Mouse (Mus musculus): ENCODE data around the gene Skor1. TPM values are rescaled to one million over a fixed set of nuclear protein-coding genes. Genes with fewer than 3 reads are reported as not detected.

The Skor1 gene
- polyA plus RNA-seq (2017; shearing (Covaris generic)): not detected

DNA sequence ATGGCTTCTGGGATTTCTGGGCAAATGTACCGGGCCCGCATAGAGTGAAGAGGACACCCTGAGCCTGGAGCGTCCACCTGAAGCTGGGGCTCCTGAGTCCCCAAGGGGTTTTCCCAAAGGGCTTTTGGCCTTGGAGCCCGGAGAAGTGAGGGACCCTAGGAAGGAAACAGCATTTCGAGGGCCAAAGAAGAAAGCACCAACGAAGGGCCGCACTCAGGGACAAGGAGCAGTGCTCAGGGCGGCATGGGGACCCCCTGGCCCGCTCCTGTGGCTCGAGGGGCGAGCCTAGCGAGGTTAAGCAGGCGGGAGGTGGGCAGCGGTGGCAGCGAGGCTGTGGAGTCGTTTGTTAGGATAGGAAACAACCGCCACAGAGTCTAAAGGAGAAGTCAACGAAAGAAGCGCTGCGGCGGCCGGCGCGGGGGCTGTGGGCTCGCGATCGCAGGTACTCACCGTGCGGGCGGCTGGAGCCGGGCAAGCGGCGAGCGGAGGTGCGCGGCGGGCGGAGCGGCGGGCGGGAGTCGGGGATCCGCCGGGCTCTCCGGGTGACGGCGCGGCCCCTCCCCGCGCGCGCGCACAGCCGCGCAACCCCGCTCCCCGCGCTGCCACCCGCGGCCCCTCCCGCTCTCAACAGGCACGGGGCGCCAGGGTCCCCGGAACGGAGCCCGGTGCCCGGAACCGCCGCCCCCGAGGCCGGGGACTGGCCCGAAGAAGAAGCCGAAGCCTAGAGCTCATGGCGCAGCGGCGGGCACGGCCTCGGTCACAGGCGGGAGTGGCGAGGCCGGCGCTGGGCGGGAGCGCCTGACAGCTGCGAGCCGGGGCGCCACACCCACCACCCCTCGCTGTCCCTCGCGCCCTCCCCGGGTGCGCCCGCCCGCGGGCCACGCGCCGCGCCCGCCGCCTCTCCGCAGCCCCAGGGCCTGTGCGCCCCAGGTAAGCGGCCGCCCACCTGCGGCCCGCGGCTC, at the start of gene Skor1:
Gene Skor1 (minus strand): TSS at position 552 of the 962 bp plus-strand sequence.

Other genes starting within 250 kb of the Skor1 start
- gene Pias1, start 161.0 kb downstream of the Skor1 start, polyA plus RNA-seq (2017; shearing (Covaris generic)): 10 to 100 TPM; 88.6 to 96.4 TPM
- 10 to 100 TPM; 32.8 to 41.7 TPM for gene Map2k5, start 228.9 kb upstream of the Skor1 start, polyA plus RNA-seq (2017; shearing (Covaris generic))

Data from activated CD4-positive, CD25-positive, alpha-beta regulatory T cell (primary cell).